Mouse (Mus musculus): Measurements from ENCODE around the gene Fam234a. TPM values are rescaled to one million over a fixed set of nuclear protein-coding genes. Genes with fewer than 3 reads are reported as not detected.

Fam234a gene
- total RNA-seq, 2 experiments from 2014 or later = 18.2 to 21.3 TPM

GRCm38 (mm10) chr17:26237667-26238066 lies 6.4 kb downstream of the Fam234a start:
- intact Hi-C loops (cut with DNase I) = no loop called here
- DNase-seq (ENCODE audit: extremely low spot score in 1 of 2, low spot score in 2 of 2) = no peak

- no peak for DNase-seq (ENCODE audit: extremely low spot score in 1 of 2, low spot score in 2 of 2)
- intact Hi-C loops (cut with DNase I) = no loop called here
Measured at GRCm38 (mm10) chr17:26235077-26235815, 8.8 kb downstream of the Fam234a start.

GRCm38 (mm10) chr17:26234386-26234785 lies 9.7 kb downstream of the Fam234a start:
- intact Hi-C loops (cut with DNase I) = no loop called here
- no peak for DNase-seq (ENCODE audit: extremely low spot score in 1 of 2, low spot score in 2 of 2)

- no peak for DNase-seq (ENCODE audit: extremely low spot score in 1 of 2, low spot score in 2 of 2)
- intact Hi-C loops (cut with DNase I) = no loop called here
Measured at GRCm38 (mm10) chr17:26232863-26233262, 11.2 kb downstream of the Fam234a start.

- no peak for DNase-seq (ENCODE audit: extremely low spot score in 1 of 2, low spot score in 2 of 2)
- intact Hi-C loops (cut with DNase I) = no loop called here
Measured at GRCm38 (mm10) chr17:26231156-26231555, 12.9 kb downstream of the Fam234a start.

- no peak for DNase-seq (ENCODE audit: extremely low spot score in 1 of 2, low spot score in 2 of 2)
- intact Hi-C loops (cut with DNase I) = no loop called here
Measured at GRCm38 (mm10) chr17:26229776-26230175, 14.3 kb downstream of the Fam234a start.

- no peak for DNase-seq (ENCODE audit: extremely low spot score in 1 of 2, low spot score in 2 of 2)
- intact Hi-C loops (cut with DNase I) = no loop called here
Measured at GRCm38 (mm10) chr17:26225150-26225549, 18.9 kb downstream of the Fam234a start.

- no peak for DNase-seq (ENCODE audit: extremely low spot score in 1 of 2, low spot score in 2 of 2)
- intact Hi-C loops (cut with DNase I) = no loop called here
Measured at GRCm38 (mm10) chr17:26221508-26221907, 22.5 kb downstream of the Fam234a start.

GRCm38 (mm10) chr17:26212681-26213080 lies 31.4 kb downstream of the Fam234a start:
- intact Hi-C loops (cut with DNase I) = no loop called here

GRCm38 (mm10) chr17:26212241-26212640 lies 31.8 kb downstream of the Fam234a start:
- DNase-seq (ENCODE audit: extremely low spot score in 1 of 2, low spot score in 2 of 2) = no peak
- intact Hi-C loops (cut with DNase I) = no loop called here

More at GRCm38 (mm10) chr17:26212681-26213080, 31.4 kb downstream of the Fam234a start:
- DNase-seq (ENCODE audit: extremely low spot score in 1 of 2, low spot score in 2 of 2) = no peak

- no peak for DNase-seq (ENCODE audit: extremely low spot score in 1 of 2, low spot score in 2 of 2)
- intact Hi-C loops (cut with DNase I) = loop anchor here (5.0 kb wide), 1 partner anchor 35 kb away; the partner anchor contains the start of gene Fam234a
Measured at GRCm38 (mm10) chr17:26207686-26208085, 36.4 kb downstream of the Fam234a start, which contains the start of gene Arhgdig. Arhgdig (minus strand) TSS chr17:26207786.

- intact Hi-C loops (cut with DNase I) = loop anchor here (5.0 kb wide), 1 partner anchor 36 kb away; the partner anchor contains the start of gene Fam234a
Measured at GRCm38 (mm10) chr17:26206392-26206791, 37.6 kb downstream of the Fam234a start.

GRCm38 (mm10) chr17:26204766-26205165 lies 39.3 kb downstream of the Fam234a start:
- intact Hi-C loops (cut with DNase I) = loop anchor here (5.0 kb wide), 1 partner anchor 38 kb away; the partner anchor contains the start of gene Fam234a
- no peak for DNase-seq (ENCODE audit: extremely low spot score in 1 of 2, low spot score in 2 of 2)

More at GRCm38 (mm10) chr17:26206392-26206791, 37.6 kb downstream of the Fam234a start:
- no peak for DNase-seq (ENCODE audit: extremely low spot score in 1 of 2, low spot score in 2 of 2)

GRCm38 (mm10) chr17:26203321-26203811 lies 40.7 kb downstream of the Fam234a start:
- intact Hi-C loops (cut with DNase I) = no loop called here

GRCm38 (mm10) chr17:26202737-26203136 lies 41.3 kb downstream of the Fam234a start, which contains the start of gene Rgs11:
Rgs11 (plus strand) TSS chr17:26202951.
- intact Hi-C loops (cut with DNase I) = no loop called here
- peak; percentile 46 to 75 for DNase-seq (ENCODE audit: extremely low spot score in 1 of 2, low spot score in 2 of 2)

More at GRCm38 (mm10) chr17:26203321-26203811, 40.7 kb downstream of the Fam234a start:
- peak; percentile 44 to 69 for DNase-seq (ENCODE audit: extremely low spot score in 1 of 2, low spot score in 2 of 2)

GRCm38 (mm10) chr17:26201998-26202397 lies 42.0 kb downstream of the Fam234a start:
- intact Hi-C loops (cut with DNase I) = no loop called here

GRCm38 (mm10) chr17:26200831-26201705 lies 43.0 kb downstream of the Fam234a start:
- peak in 1 of 2 experiments; percentile 69 for DNase-seq (ENCODE audit: extremely low spot score in 1 of 2, low spot score in 2 of 2)

More at GRCm38 (mm10) chr17:26201998-26202397, 42.0 kb downstream of the Fam234a start:
- DNase-seq (ENCODE audit: extremely low spot score in 1 of 2, low spot score in 2 of 2) = no peak

GRCm38 (mm10) chr17:26198892-26199291 lies 45.1 kb downstream of the Fam234a start, which contains the start of gene Pdia2:
Pdia2 (minus strand) TSS chr17:26199087.
- DNase-seq (ENCODE audit: extremely low spot score in 1 of 2, low spot score in 2 of 2) = no peak
- intact Hi-C loops (cut with DNase I) = no loop called here

More at GRCm38 (mm10) chr17:26200831-26201705, 43.0 kb downstream of the Fam234a start:
- intact Hi-C loops (cut with DNase I) = no loop called here
